Mouse (Mus musculus) heart, embryonic 13.5 days (tissue): ENCODE data around the gene Hadh. TPM values are rescaled to one million over a fixed set of nuclear protein-coding genes. Genes with fewer than 3 reads are reported as not detected.

ENCODE experiments used
- ATAC-seq: fragments of 200-750 bp; cut with Nextera tagmentation; 2 replicates; pipeline ENCODE4 v1.8.0; 2017; ENCODE audit warnings: moderate TSS enrichment; ENCODE audit not compliant: insufficient number of reproducible peaks, low FRiP score, low TSS enrichment; ENCODE audit errors: extremely low read depth
- H3K27ac ChIP-seq: fragments of 300-500 bp; sonication (generic); replicated peaks from 2 replicates; pipeline ENCODE4 v1.5.1; 2015; ENCODE audit warnings: moderate library complexity, mild to moderate bottlenecking, inconsistent platforms
- H3K27me3 ChIP-seq: fragments of 300-500 bp; sonication (generic); replicated peaks from 2 replicates; pipeline ENCODE4 v1.6.1; 2015; ENCODE audit warnings: mild to moderate bottlenecking, inconsistent platforms
- H3K36me3 ChIP-seq: fragments of 300-500 bp; sonication (generic); 2 replicates; pipeline ENCODE4 v1.6.1; 2015; ENCODE audit warnings: mild to moderate bottlenecking, inconsistent platforms
- H3K4me1 ChIP-seq: fragments of 300-500 bp; sonication (generic); 2 replicates; pipeline ENCODE4 v1.6.1; 2015; ENCODE audit warnings: inconsistent platforms
- H3K4me2 ChIP-seq: fragments of 300-500 bp; sonication (generic); 2 replicates; pipeline ENCODE4 v1.6.1; 2015; ENCODE audit warnings: inconsistent platforms, mild to moderate bottlenecking, moderate library complexity
- H3K4me3 ChIP-seq: fragments of 300-500 bp; sonication (generic); 2 replicates; pipeline ENCODE4 v1.5.1; 2015; ENCODE audit warnings: moderate library complexity, mild to moderate bottlenecking, inconsistent platforms
- H3K9ac ChIP-seq: fragments of 300-500 bp; sonication (generic); 2 replicates; pipeline ENCODE4 v1.6.1; 2015; ENCODE audit warnings: inconsistent platforms, mild to moderate bottlenecking, moderate library complexity
- H3K9me3 ChIP-seq: fragments of 300-500 bp; sonication (generic); 2 replicates; pipeline ENCODE4 v1.6.1; 2016; ENCODE audit warnings: inconsistent platforms
- WGBS: fragments of 180-500 bp; shearing (Covaris S2); methylation state at CpG from one replicate; pipeline ENCODE4 v1.1.7; 2015; ENCODE audit warnings: mixed read lengths; 5-methylcytosine and 5-hydroxymethylcytosine counted together
- polyA plus RNA-seq: library from polyadenylated mRNA; unstranded; fragments of >200 nt; fragmentation: Nextera tagmentation; extraction: Ambion mirVana; gene quantifications from 2 replicates; pipeline ENCODE4 v1.2.1, GENCODE M21; 2015

The Hadh gene
- 138 and 145 TPM in 2 replicates for polyA plus RNA-seq

GRCm38 (mm10) chr3:131271559-131272373, at the start of gene Hadh:
Hadh (minus strand) TSS chr3:131272101.
- Histone ChIP-seq H3K4me3 (peak within 1 kb of the TSS; percentile 83), H3K27ac (peak within 1 kb of the TSS; percentile 92), H3K36me3 (peaks cover 15% of the 10 kb centered on the region), H3K9me3 (no peaks in the 10 kb centered on the region), H3K27me3 (no peaks in the 10 kb centered on the region), H3K4me2 (peak within 1 kb of the TSS; percentile 77), H3K9ac (peak within 1 kb of the TSS; percentile 93), H3K4me1 (peaks cover 47% of the 10 kb centered on the region)
- ATAC-seq = peak; percentile 87
- under 1% methylated on average over 52 of the region's 54 CpGs for WGBS

GRCm38 (mm10) chr3:131320184-131320583, 48.3 kb upstream of the Hadh start:
- peaks cover 14% of the 10 kb centered on the region for H3K4me1 ChIP-seq
- H3K4me2 ChIP-seq = no peak overlapping the region
- no peak overlapping the region for H3K27ac ChIP-seq
- no peak for ATAC-seq
- no peaks in the 10 kb centered on the region for H3K9me3 ChIP-seq
- H3K27me3 ChIP-seq = peaks cover 12% of the 10 kb centered on the region; the same call in 1 of the 2 replicates
- no peaks in the 10 kb centered on the region for H3K36me3 ChIP-seq
- 6% methylated on average over 3 of the region's 3 CpGs for WGBS
- H3K4me3 ChIP-seq = no peak overlapping the region
- no peak overlapping the region for H3K9ac ChIP-seq

- H3K9me3 ChIP-seq = no peaks in the 10 kb centered on the region
- H3K27me3 ChIP-seq = peaks cover 12% of the 10 kb centered on the region; the same call in 1 of the 2 replicates
- no peak overlapping the region for H3K27ac ChIP-seq
- H3K4me1 ChIP-seq = peaks cover 17% of the 10 kb centered on the region
- H3K4me2 ChIP-seq = no peak overlapping the region
- H3K9ac ChIP-seq = no peak overlapping the region
- WGBS = 35% methylated on average over 2 of the region's 2 CpGs
- H3K36me3 ChIP-seq = no peaks in the 10 kb centered on the region
- ATAC-seq = no peak
- no peak overlapping the region for H3K4me3 ChIP-seq
Measured at GRCm38 (mm10) chr3:131318211-131318610, 46.3 kb upstream of the Hadh start.

GRCm38 (mm10) chr3:131317126-131317525, 45.2 kb upstream of the Hadh start:
- ATAC-seq = no peak
- Histone ChIP-seq H3K4me2 (no peak overlapping the region), H3K9ac (no peak overlapping the region), H3K27me3 (peaks cover 12% of the 10 kb centered on the region; the same call in 1 of the 2 replicates), H3K4me1 (peaks cover 17% of the 10 kb centered on the region), H3K27ac (no peak overlapping the region), H3K36me3 (no peaks in the 10 kb centered on the region), H3K9me3 (no peaks in the 10 kb centered on the region), H3K4me3 (no peak overlapping the region)
- 93% methylated on average over 1 of the region's 1 CpGs for WGBS

GRCm38 (mm10) chr3:131315957-131316510, 44.1 kb upstream of the Hadh start:
- H3K4me2 ChIP-seq = peak overlapping the region; percentile 58
- peaks cover 17% of the 10 kb centered on the region for H3K4me1 ChIP-seq
- H3K36me3 ChIP-seq = no peaks in the 10 kb centered on the region
- WGBS = 53% methylated on average over 4 of the region's 4 CpGs
- H3K4me3 ChIP-seq = peak overlapping the region; percentile 22
- peaks cover 4% of the 10 kb centered on the region; the same call in 1 of the 2 replicates for H3K27me3 ChIP-seq
- no peak overlapping the region for H3K27ac ChIP-seq
- H3K9me3 ChIP-seq = no peaks in the 10 kb centered on the region
- H3K9ac ChIP-seq = 0 out of 2 replicates have a peak overlapping the region, but pooled peaks have one; percentile 52
- no peak for ATAC-seq

GRCm38 (mm10) chr3:131312340-131312739, 40.4 kb upstream of the Hadh start:
- no peaks in the 10 kb centered on the region; the same call in 1 of the 2 replicates for H3K27me3 ChIP-seq
- no peak overlapping the region for H3K9ac ChIP-seq
- H3K4me2 ChIP-seq = no peak overlapping the region
- WGBS = 59% methylated on average over 9 of the region's 9 CpGs
- H3K4me3 ChIP-seq = no peak overlapping the region
- ATAC-seq = no peak
- H3K4me1 ChIP-seq = peaks cover 13% of the 10 kb centered on the region
- H3K9me3 ChIP-seq = peaks cover 26% of the 10 kb centered on the region
- no peak overlapping the region for H3K27ac ChIP-seq
- no peaks in the 10 kb centered on the region for H3K36me3 ChIP-seq

GRCm38 (mm10) chr3:131310572-131310971, 38.7 kb upstream of the Hadh start:
- H3K4me1 ChIP-seq = peaks cover 6% of the 10 kb centered on the region
- no peaks in the 10 kb centered on the region for H3K27me3 ChIP-seq
- WGBS = 78% methylated on average over 4 of the region's 4 CpGs
- ATAC-seq = no peak
- H3K27ac ChIP-seq = no peak overlapping the region
- no peak overlapping the region for H3K4me2 ChIP-seq
- no peak overlapping the region for H3K9ac ChIP-seq
- H3K9me3 ChIP-seq = peaks cover 26% of the 10 kb centered on the region
- no peak overlapping the region for H3K4me3 ChIP-seq
- no peaks in the 10 kb centered on the region for H3K36me3 ChIP-seq

- no peaks in the 10 kb centered on the region for H3K36me3 ChIP-seq
- no peak for ATAC-seq
- peaks cover 26% of the 10 kb centered on the region for H3K9me3 ChIP-seq
- no peak overlapping the region for H3K4me2 ChIP-seq
- 0 out of 2 replicates have a peak, but pooled peaks cover 2% of the 10 kb centered on the region for H3K4me1 ChIP-seq
- no peak overlapping the region for H3K9ac ChIP-seq
- WGBS = 82% methylated on average over 3 of the region's 3 CpGs
- no peak overlapping the region for H3K27ac ChIP-seq
- 0 out of 2 replicates have a peak, but pooled peaks cover 7% of the 10 kb centered on the region for H3K27me3 ChIP-seq
- no peak overlapping the region for H3K4me3 ChIP-seq
Measured at GRCm38 (mm10) chr3:131307811-131308210, 35.9 kb upstream of the Hadh start.

- no peak overlapping the region for H3K4me2 ChIP-seq
- no peaks in the 10 kb centered on the region for H3K36me3 ChIP-seq
- H3K4me3 ChIP-seq = no peak overlapping the region
- 0 out of 2 replicates have a peak, but pooled peaks cover 10% of the 10 kb centered on the region for H3K27me3 ChIP-seq
- 83% methylated on average over 7 of the region's 7 CpGs for whole genome bisulfite sequencing
- H3K9ac ChIP-seq = no peak overlapping the region
- H3K27ac ChIP-seq = no peak overlapping the region
- peaks cover 9% of the 10 kb centered on the region for H3K4me1 ChIP-seq
- H3K9me3 ChIP-seq = peaks cover 26% of the 10 kb centered on the region
- no peak for ATAC-seq
Measured at GRCm38 (mm10) chr3:131306255-131306654, 34.4 kb upstream of the Hadh start.

GRCm38 (mm10) chr3:131303320-131303714, 31.4 kb upstream of the Hadh start:
- H3K27me3 ChIP-seq = 0 out of 2 replicates have a peak, but pooled peaks cover 10% of the 10 kb centered on the region
- H3K9me3 ChIP-seq = peaks cover 7% of the 10 kb centered on the region
- no peak for ATAC-seq
- H3K27ac ChIP-seq = no peak overlapping the region
- peaks cover 12% of the 10 kb centered on the region for H3K4me1 ChIP-seq
- H3K4me2 ChIP-seq = peak overlapping the region; percentile 99
- 18% methylated on average over 5 of the region's 5 CpGs for WGBS
- H3K36me3 ChIP-seq = no peaks in the 10 kb centered on the region; the same call in 1 of the 2 replicates
- H3K4me3 ChIP-seq = peak overlapping the region; percentile 84
- peak overlapping the region; percentile 86 for H3K9ac ChIP-seq
